Mouse (Mus musculus): ENCODE measurements around the gene Zfp385c. TPM values are rescaled to one million over a fixed set of nuclear protein-coding genes. Genes with fewer than 3 reads are reported as not detected.

The Zfp385c gene
- polyA plus RNA-seq, 1 experiment, result 0.55 TPM

- 3% methylated on average over 38 of the region's 38 CpGs for WGBS
- TF ChIP-seq CTCF (IDR thresholded peaks at IDR 0.05; ENCODE audit: borderline replicate concordance, control insufficient read depth, extremely low read depth, insufficient read depth, low read length, poor library complexity) (no peak), POLR2A (IDR thresholded peaks at IDR 0.05; ENCODE audit: control insufficient read depth, extremely low read depth, insufficient read depth, low read length, poor library complexity) (peak; percentile 48; the same call in 1 of the 2 replicates)
- peak; percentile 90 for DNase-seq
- Histone ChIP-seq H3K36me3 (ENCODE audit: control insufficient read depth, insufficient read depth, low read length) (peaks cover 29% of the 10 kb centered on the region), H3K27me3 (ENCODE audit: control insufficient read depth, insufficient read depth, low read length) (no peaks in the 10 kb centered on the region), H3K27ac (ENCODE audit: control insufficient read depth, insufficient read depth, low read length) (peak within 1 kb of the TSS; percentile 62), H3K4me1 (replicated peaks; ENCODE audit: control insufficient read depth, insufficient read depth, low read length) (peaks cover 22% of the 10 kb centered on the region), H3K4me3 (ENCODE audit: control insufficient read depth, insufficient read depth, low read length) (peak within 1 kb of the TSS; percentile 66)
These were observed 21.7 kb upstream of the Zfp385c start, which contains the start of gene Hspb9 for GRCm38 (mm10) chr11:100713735-100714533. TSS of gene Hspb9 (plus strand) at chr11:100713850.

- H3K36me3 ChIP-seq (ENCODE audit: control insufficient read depth, insufficient read depth, low read length), result peaks cover 24% of the 10 kb centered on the region
- no peaks in the 10 kb centered on the region for H3K27me3 ChIP-seq (ENCODE audit: control insufficient read depth, insufficient read depth, low read length)
- peak overlapping the region; percentile 66 for H3K4me3 ChIP-seq (ENCODE audit: control insufficient read depth, insufficient read depth, low read length)
These were observed 20.9 kb upstream of the Zfp385c start for GRCm38 (mm10) chr11:100713174-100713573.

GRCm38 (mm10) chr11:100711783-100712615 is 19.7 kb upstream of the Zfp385c start, which contains the start of gene Kat2a:
TSS of gene Kat2a (minus strand) at chr11:100712465.
- WGBS, result 3% methylated on average over 48 of the region's 48 CpGs
- Histone ChIP-seq H3K27ac (ENCODE audit: control insufficient read depth, insufficient read depth, low read length) (peak within 1 kb of the TSS; percentile 62), H3K4me1 (replicated peaks; ENCODE audit: control insufficient read depth, insufficient read depth, low read length) (peaks cover 22% of the 10 kb centered on the region), H3K36me3 (ENCODE audit: control insufficient read depth, insufficient read depth, low read length) (peaks cover 15% of the 10 kb centered on the region), H3K27me3 (ENCODE audit: control insufficient read depth, insufficient read depth, low read length) (no peaks in the 10 kb centered on the region), H3K4me3 (ENCODE audit: control insufficient read depth, insufficient read depth, low read length) (peak within 1 kb of the TSS; percentile 67)
- DNase-seq, result peak; percentile 77
- TF ChIP-seq CTCF (IDR thresholded peaks at IDR 0.05; ENCODE audit: borderline replicate concordance, control insufficient read depth, extremely low read depth, insufficient read depth, low read length, poor library complexity) (no peak), POLR2A (IDR thresholded peaks at IDR 0.05; ENCODE audit: control insufficient read depth, extremely low read depth, insufficient read depth, low read length, poor library complexity) (peak; percentile 55; the same call in 1 of the 2 replicates)

More at GRCm38 (mm10) chr11:100713174-100713573, 20.9 kb upstream of the Zfp385c start:
- TF ChIP-seq CTCF (IDR thresholded peaks at IDR 0.05; ENCODE audit: borderline replicate concordance, control insufficient read depth, extremely low read depth, insufficient read depth, low read length, poor library complexity) (no peak), POLR2A (IDR thresholded peaks at IDR 0.05; ENCODE audit: control insufficient read depth, extremely low read depth, insufficient read depth, low read length, poor library complexity) (no peak)
- Histone ChIP-seq H3K27ac (ENCODE audit: control insufficient read depth, insufficient read depth, low read length) (peak overlapping the region; percentile 62), H3K4me1 (replicated peaks; ENCODE audit: control insufficient read depth, insufficient read depth, low read length) (peaks cover 22% of the 10 kb centered on the region)
- no peak for DNase-seq
- WGBS, result 53% methylated on average over 4 of the region's 4 CpGs

- no peak for DNase-seq
- H3K4me3 ChIP-seq (ENCODE audit: control insufficient read depth, insufficient read depth, low read length), result no peak overlapping the region
- TF ChIP-seq POLR2A (IDR thresholded peaks at IDR 0.05; ENCODE audit: control insufficient read depth, extremely low read depth, insufficient read depth, low read length, poor library complexity), result no peak
- no peak for TF ChIP-seq CTCF (IDR thresholded peaks at IDR 0.05; ENCODE audit: borderline replicate concordance, control insufficient read depth, extremely low read depth, insufficient read depth, low read length, poor library complexity)
- no peaks in the 10 kb centered on the region for H3K27me3 ChIP-seq (ENCODE audit: control insufficient read depth, insufficient read depth, low read length)
- WGBS, result 96% methylated on average over 4 of the region's 4 CpGs
- H3K4me1 ChIP-seq (replicated peaks; ENCODE audit: control insufficient read depth, insufficient read depth, low read length), result peaks cover 22% of the 10 kb centered on the region
- H3K27ac ChIP-seq (ENCODE audit: control insufficient read depth, insufficient read depth, low read length), result no peak overlapping the region
- H3K36me3 ChIP-seq (ENCODE audit: control insufficient read depth, insufficient read depth, low read length), result peaks cover 9% of the 10 kb centered on the region; the same call in 1 of the 2 replicates
These were observed 18.7 kb upstream of the Zfp385c start for GRCm38 (mm10) chr11:100710977-100711376.

- H3K4me3 ChIP-seq (ENCODE audit: control insufficient read depth, insufficient read depth, low read length), result no peak overlapping the region
- H3K4me1 ChIP-seq (replicated peaks; ENCODE audit: control insufficient read depth, insufficient read depth, low read length), result peaks cover 22% of the 10 kb centered on the region
- no peaks in the 10 kb centered on the region for H3K27me3 ChIP-seq (ENCODE audit: control insufficient read depth, insufficient read depth, low read length)
- 96% methylated on average over 15 of the region's 15 CpGs for WGBS
- no peak overlapping the region for H3K27ac ChIP-seq (ENCODE audit: control insufficient read depth, insufficient read depth, low read length)
- no peak for TF ChIP-seq POLR2A (IDR thresholded peaks at IDR 0.05; ENCODE audit: control insufficient read depth, extremely low read depth, insufficient read depth, low read length, poor library complexity)
- TF ChIP-seq CTCF (IDR thresholded peaks at IDR 0.05; ENCODE audit: borderline replicate concordance, control insufficient read depth, extremely low read depth, insufficient read depth, low read length, poor library complexity), result no peak
- peaks cover 5% of the 10 kb centered on the region; the same call in 1 of the 2 replicates for H3K36me3 ChIP-seq (ENCODE audit: control insufficient read depth, insufficient read depth, low read length)
- no peak for DNase-seq
These were observed 18.3 kb upstream of the Zfp385c start for GRCm38 (mm10) chr11:100710528-100710927.

- peaks cover 6% of the 10 kb centered on the region; the same call in 1 of the 2 replicates for H3K36me3 ChIP-seq (ENCODE audit: control insufficient read depth, insufficient read depth, low read length)
- no peaks in the 10 kb centered on the region for H3K27me3 ChIP-seq (ENCODE audit: control insufficient read depth, insufficient read depth, low read length)
- no peak overlapping the region for H3K4me3 ChIP-seq (ENCODE audit: control insufficient read depth, insufficient read depth, low read length)
- no peak for DNase-seq
- peaks cover 23% of the 10 kb centered on the region for H3K4me1 ChIP-seq (replicated peaks; ENCODE audit: control insufficient read depth, insufficient read depth, low read length)
- no peak for TF ChIP-seq CTCF (IDR thresholded peaks at IDR 0.05; ENCODE audit: borderline replicate concordance, control insufficient read depth, extremely low read depth, insufficient read depth, low read length, poor library complexity)
- no peak for TF ChIP-seq POLR2A (IDR thresholded peaks at IDR 0.05; ENCODE audit: control insufficient read depth, extremely low read depth, insufficient read depth, low read length, poor library complexity)
- WGBS, result 96% methylated on average over 9 of the region's 9 CpGs
- H3K27ac ChIP-seq (ENCODE audit: control insufficient read depth, insufficient read depth, low read length), result no peak overlapping the region
These were observed 17.1 kb upstream of the Zfp385c start for GRCm38 (mm10) chr11:100709201-100709810.
